ENCODE assay signal across 10 mouse cellular contexts in genomic region chr13:32803701-32804345, GRCm38 (mm10). TPM values are rescaled to one million over a fixed set of nuclear protein-coding genes. Genes with fewer than 3 reads are reported as not detected.
DNase-seq lines count a peak whose midpoint lies in the region; ATAC-seq lines count a peak whose summit lies in the region.
"Had no signal": no experiment of that assay in that cellular context is flagged by ENCODE, and none has a peak within 500 bp of the region (broad histone marks: within the 10 kb centered on the region; RNA-seq: fewer than 3 reads in every experiment).

No protein-coding gene starts in this region.

- no peaks in the 10 kb centered on the region for H3K27me3 ChIP-seq in hindbrain, embryonic 12.5 days
- H3K27me3 ChIP-seq in midbrain, embryonic 12.5 days = peaks cover 5% of the 10 kb centered on the region

- peak overlapping the region; percentile 65 for H3K4me2 ChIP-seq in hindbrain, embryonic 12.5 days (replicated peaks)
- peak overlapping the region; percentile 63 for H3K4me2 ChIP-seq in midbrain, embryonic 12.5 days (replicated peaks)

- ATAC-seq in hindbrain, embryonic 12.5 days (ENCODE audit: low FRiP score) = no peak
- ATAC-seq in midbrain, embryonic 12.5 days (ENCODE audit: low FRiP score, low read depth) = no peak

- DNase-seq in heart, adult 8-10 months (ENCODE audit: low spot score) = peak; percentile 25
- no peak for DNase-seq in heart, postnatal 14 days
- DNase-seq in NIH3T3 (ENCODE audit: low read depth) = peak; percentile 61
- DNase-seq in cerebellum, adult 8-10 months = no peak
- DNase-seq in left cerebral cortex, postnatal 25 days (ENCODE audit: low spot score in 2 of 2) = no peak
- DNase-seq in urinary bladder, postnatal 36 days (ENCODE audit: low spot score in 2 of 2) = no peak
- DNase-seq: cerebellum, postnatal 36 days had no signal

- intact Hi-C loops in heart, postnatal 14 days (cut with DNase I) = no loop called here
- intact Hi-C loops in left cerebral cortex, postnatal 25 days (cut with DNase I) = no loop called here

- H3K9ac ChIP-seq in hindbrain, embryonic 12.5 days = no peak overlapping the region
- H3K9ac ChIP-seq in midbrain, embryonic 12.5 days (replicated peaks) = no peak overlapping the region; the same call in none of the 2 replicates

- H3K27ac ChIP-seq in hindbrain, embryonic 12.5 days = no peak overlapping the region
- no peak overlapping the region for H3K27ac ChIP-seq in midbrain, embryonic 12.5 days (replicated peaks)

- 72% methylated on average over 4 of the region's 4 CpGs for WGBS in hindbrain, embryonic 12.5 days
- WGBS in midbrain, embryonic 12.5 days = 73% methylated on average over 4 of the region's 4 CpGs

- peaks cover 21% of the 10 kb centered on the region for H3K36me3 ChIP-seq in hindbrain, embryonic 12.5 days
- H3K36me3 ChIP-seq in midbrain, embryonic 12.5 days = peaks cover 12% of the 10 kb centered on the region

- peak overlapping the region; percentile 87 for H3K4me3 ChIP-seq in hindbrain, embryonic 12.5 days
- H3K4me3 ChIP-seq in midbrain, embryonic 12.5 days = peak overlapping the region; percentile 62

- H3K9me3 ChIP-seq in hindbrain, embryonic 12.5 days (replicated peaks) = no peaks in the 10 kb centered on the region
- no peaks in the 10 kb centered on the region for H3K9me3 ChIP-seq in midbrain, embryonic 12.5 days

- H3K4me1 ChIP-seq in hindbrain, embryonic 12.5 days = peaks cover 20% of the 10 kb centered on the region
- H3K4me1 ChIP-seq in midbrain, embryonic 12.5 days = peaks cover 28% of the 10 kb centered on the region

RNA-seq across cellular contexts. Expression of gene D930007J09Rik, which starts 1.2 kb away (rescaled TPM):
- not detected for total RNA-seq in heart, adult 8-10 months (2022)
- under 1 TPM in 1 of 2 experiments, not detected in 1; 0.86 TPM for total RNA-seq in heart, postnatal 14 days (2021)
- polyA plus RNA-seq in hindbrain, embryonic 12.5 days (2016; fragmentation: Nextera tagmentation; extraction: Ambion mirVana) = not detected in 2 replicates
- polyA plus RNA-seq in midbrain, embryonic 12.5 days (2016; fragmentation: Nextera tagmentation; extraction: Ambion mirVana) = not detected in 2 replicates
- total RNA-seq in left cerebral cortex, postnatal 25 days (2021) = 1 to 10 TPM; 1.1 to 1.7 TPM
- total RNA-seq: left cerebral cortex, adult 8-10 months had no signal

RNA-seq across cellular contexts. Expression of gene Wrnip1, which starts 2.0 kb away (rescaled TPM):
- 10 to 100 TPM; 17.0 to 24.1 (median 21.1) TPM for total RNA-seq in heart, adult 8-10 months (2022)
- total RNA-seq in heart, postnatal 14 days (2021) = 10 to 100 TPM; 24.3 to 27.8 TPM
- polyA plus RNA-seq in hindbrain, embryonic 12.5 days (2016; fragmentation: Nextera tagmentation; extraction: Ambion mirVana) = 33.9 and 41.3 TPM in 2 replicates
- polyA plus RNA-seq in midbrain, embryonic 12.5 days (2016; fragmentation: Nextera tagmentation; extraction: Ambion mirVana) = 32.4 and 33.7 TPM in 2 replicates
- 10 to 100 TPM; 56.5 to 67.2 TPM for total RNA-seq in left cerebral cortex, postnatal 25 days (2021)

RNA-seq across cellular contexts. Expression of gene Mylk4, which starts 20.1 kb away (rescaled TPM):
- total RNA-seq in heart, adult 8-10 months (2022) = 100 to 1,000 TPM; 269 to 374 (median 349) TPM
- total RNA-seq in heart, postnatal 14 days (2021) = 100 to 1,000 TPM; 173 to 219 TPM
- 0.39 and 1.7 TPM in 2 replicates for polyA plus RNA-seq in hindbrain, embryonic 12.5 days (2016; fragmentation: Nextera tagmentation; extraction: Ambion mirVana)
- polyA plus RNA-seq in midbrain, embryonic 12.5 days (2016; fragmentation: Nextera tagmentation; extraction: Ambion mirVana) = 0.17 TPM in 1 of 2 replicates, not detected in the other
- under 1 TPM; 0.14 to 0.16 TPM for total RNA-seq in left cerebral cortex, postnatal 25 days (2021)

RNA-seq across cellular contexts. Expression of gene Serpinb1a, which starts 47.2 kb away (rescaled TPM):
- total RNA-seq in heart, adult 8-10 months (2022) = 1 to 10 TPM; 3.6 to 7.7 (median 5.9) TPM
- total RNA-seq in heart, postnatal 14 days (2021) = 1 to 10 TPM; 7.4 to 8.4 TPM
- polyA plus RNA-seq in hindbrain, embryonic 12.5 days (2016; fragmentation: Nextera tagmentation; extraction: Ambion mirVana) = 0.82 and 1.1 TPM in 2 replicates
- polyA plus RNA-seq in midbrain, embryonic 12.5 days (2016; fragmentation: Nextera tagmentation; extraction: Ambion mirVana) = 1.6 and 2.2 TPM in 2 replicates
- total RNA-seq in left cerebral cortex, postnatal 25 days (2021) = 1 to 10 TPM; 2.5 to 3.8 TPM

Comparison
In these comparisons a context has a peak if more than half of its experiments do, and no peak if none do; other contexts are left out.
1. DNase-seq: peak in heart, adult 8-10 months (single experiment) and NIH3T3 (single experiment); none in heart, postnatal 14 days (0 of 2), cerebellum, adult 8-10 months (single experiment), left cerebral cortex, postnatal 25 days (0 of 2) and urinary bladder, postnatal 36 days (0 of 2).
2. RNA of gene Mylk4, which starts 20.1 kb away (total RNA-seq): 269 to 374 TPM in heart, adult 8-10 months and 173 to 219 TPM in heart, postnatal 14 days; 0.14 to 0.16 TPM in left cerebral cortex, postnatal 25 days; every median in the first group is over 100 times any median in the second.